Mouse (Mus musculus) brain, embryonic 18.5 days (tissue): ENCODE measurements around the gene Nol11.
A peak's percentile ranks its signal among the peaks of the same experiment; 100 is the strongest.

Experiments used
- DNase-seq: peaks from one replicate; pipeline ENCODE4 v3.0.0-alpha.2; 2012; ENCODE audit warnings: low read depth, low spot score

Gene Nol11

GRCm38 (mm10) chr11:107188565-107189552 lies at the start of gene Nol11:
Nol11 (minus strand) TSS chr11:107189381.
- peak; percentile 92 for DNase-seq

GRCm38 (mm10) chr11:107238506-107238905 lies 49.3 kb upstream of the Nol11 start:
- DNase-seq, result no peak

- no peak for DNase-seq
Measured at GRCm38 (mm10) chr11:107237532-107237931, 48.4 kb upstream of the Nol11 start.

GRCm38 (mm10) chr11:107233252-107233890 lies 44.2 kb upstream of the Nol11 start:
- no peak for DNase-seq

- DNase-seq, result no peak
Measured at GRCm38 (mm10) chr11:107230128-107230527, 40.9 kb upstream of the Nol11 start.

GRCm38 (mm10) chr11:107226431-107226830 lies 37.2 kb upstream of the Nol11 start:
- DNase-seq, result no peak

GRCm38 (mm10) chr11:107226013-107226412 lies 36.8 kb upstream of the Nol11 start:
- DNase-seq, result no peak

GRCm38 (mm10) chr11:107225301-107225700 lies 36.1 kb upstream of the Nol11 start:
- no peak for DNase-seq

GRCm38 (mm10) chr11:107223667-107224214 lies 34.6 kb upstream of the Nol11 start:
- DNase-seq, result no peak

- no peak for DNase-seq
Measured at GRCm38 (mm10) chr11:107223169-107223561, 34.0 kb upstream of the Nol11 start.

- DNase-seq, result peak; percentile 22
Measured at GRCm38 (mm10) chr11:107222531-107223168, 33.5 kb upstream of the Nol11 start.

- DNase-seq, result no peak
Measured at GRCm38 (mm10) chr11:107215111-107215510, 25.9 kb upstream of the Nol11 start.

- peak; percentile 56 for DNase-seq
Measured at GRCm38 (mm10) chr11:107213745-107214144, 24.6 kb upstream of the Nol11 start.

GRCm38 (mm10) chr11:107209818-107210217 lies 20.6 kb upstream of the Nol11 start:
- no peak for DNase-seq

GRCm38 (mm10) chr11:107201773-107202172 lies 12.6 kb upstream of the Nol11 start:
- no peak for DNase-seq

- DNase-seq, result no peak
Measured at GRCm38 (mm10) chr11:107199281-107199680, 10.1 kb upstream of the Nol11 start.

GRCm38 (mm10) chr11:107195334-107195733 lies 6.2 kb upstream of the Nol11 start:
- no peak for DNase-seq

- DNase-seq, result no peak
Measured at GRCm38 (mm10) chr11:107190376-107190775, 1.2 kb upstream of the Nol11 start.

- no peak for DNase-seq
Measured at GRCm38 (mm10) chr11:107183777-107184176, 5.4 kb downstream of the Nol11 start.

- no peak for DNase-seq
Measured at GRCm38 (mm10) chr11:107161215-107161614, 28.0 kb downstream of the Nol11 start.

- no peak for DNase-seq
Measured at GRCm38 (mm10) chr11:107159034-107159433, 30.1 kb downstream of the Nol11 start.
